Mouse (Mus musculus): ENCODE results near the gene Cd274.

Gene Cd274

DNA sequence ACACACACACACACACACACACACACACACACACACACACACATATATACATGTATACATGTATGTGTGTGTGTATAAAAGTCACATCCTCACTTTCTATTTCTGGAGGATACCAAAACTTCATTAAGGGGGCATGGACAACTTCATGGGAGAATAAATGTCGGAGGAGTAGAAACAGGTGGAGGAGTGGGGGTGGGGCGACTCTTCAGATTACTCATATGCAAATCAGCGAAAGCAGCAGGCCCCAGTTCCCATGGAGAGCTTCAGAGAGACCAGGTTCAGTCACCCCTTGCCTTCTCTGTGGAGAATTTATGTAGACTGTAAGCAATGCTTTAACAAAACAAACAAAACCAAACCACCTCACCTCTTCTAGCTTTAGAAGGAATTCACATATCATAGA is 2.1 kb upstream of the Cd274 start:
- DNase-seq = no peak

DNA sequence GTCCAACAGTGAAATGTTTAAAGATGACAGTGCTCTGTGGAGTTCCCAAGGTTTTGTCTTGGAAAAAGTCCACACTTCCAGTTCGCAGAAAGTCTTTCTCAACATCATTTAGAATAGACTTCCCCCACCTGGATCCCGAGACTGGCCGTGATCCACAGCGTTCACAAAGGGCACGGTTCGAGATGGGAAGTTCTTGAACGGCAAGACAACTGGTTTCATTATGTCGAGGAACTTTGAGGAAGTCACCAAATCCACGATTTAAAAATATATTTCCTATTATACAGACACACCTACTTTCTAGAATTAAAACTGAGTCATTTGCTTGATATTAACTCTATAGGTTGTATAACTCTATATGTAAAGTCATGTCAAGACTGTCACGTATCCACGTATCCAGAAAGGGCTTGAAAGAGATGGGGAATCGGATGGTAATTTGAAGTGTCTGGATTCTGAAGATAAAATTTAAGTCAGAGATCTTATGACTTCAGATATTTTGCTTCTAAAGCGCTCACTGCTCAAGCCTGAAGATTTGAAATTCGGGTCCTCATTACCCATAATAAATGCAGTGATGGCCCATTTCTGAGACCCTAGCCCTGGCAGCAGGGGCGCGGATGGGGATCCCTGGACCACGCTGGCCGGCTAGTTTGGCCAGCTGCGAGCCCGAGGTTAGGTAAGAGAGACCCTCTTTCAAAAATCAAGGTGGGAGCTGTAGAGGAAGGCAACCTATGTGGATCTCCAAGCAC is 858 bp upstream of the Cd274 start:
- DNase-seq = no peak

DNA sequence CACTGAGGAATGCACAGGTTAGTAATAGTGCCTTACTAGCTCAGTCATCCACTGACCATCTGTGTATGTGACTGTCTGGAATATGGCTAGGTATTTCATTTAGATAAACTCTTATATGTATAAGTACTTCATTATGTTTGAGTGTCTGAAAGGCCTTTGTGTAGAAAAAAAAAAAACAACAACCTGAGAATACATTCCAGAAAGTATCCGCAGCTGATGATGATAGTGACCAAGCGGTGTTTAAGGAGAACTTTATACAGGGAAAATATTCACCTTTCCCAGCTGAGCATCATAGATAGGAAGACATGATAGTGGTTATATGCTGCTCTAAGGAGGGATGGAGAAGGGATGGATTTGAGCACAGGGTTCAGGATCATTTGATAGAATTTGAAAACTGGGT is 786 bp downstream of the Cd274 start:
- no peak for DNase-seq

DNA sequence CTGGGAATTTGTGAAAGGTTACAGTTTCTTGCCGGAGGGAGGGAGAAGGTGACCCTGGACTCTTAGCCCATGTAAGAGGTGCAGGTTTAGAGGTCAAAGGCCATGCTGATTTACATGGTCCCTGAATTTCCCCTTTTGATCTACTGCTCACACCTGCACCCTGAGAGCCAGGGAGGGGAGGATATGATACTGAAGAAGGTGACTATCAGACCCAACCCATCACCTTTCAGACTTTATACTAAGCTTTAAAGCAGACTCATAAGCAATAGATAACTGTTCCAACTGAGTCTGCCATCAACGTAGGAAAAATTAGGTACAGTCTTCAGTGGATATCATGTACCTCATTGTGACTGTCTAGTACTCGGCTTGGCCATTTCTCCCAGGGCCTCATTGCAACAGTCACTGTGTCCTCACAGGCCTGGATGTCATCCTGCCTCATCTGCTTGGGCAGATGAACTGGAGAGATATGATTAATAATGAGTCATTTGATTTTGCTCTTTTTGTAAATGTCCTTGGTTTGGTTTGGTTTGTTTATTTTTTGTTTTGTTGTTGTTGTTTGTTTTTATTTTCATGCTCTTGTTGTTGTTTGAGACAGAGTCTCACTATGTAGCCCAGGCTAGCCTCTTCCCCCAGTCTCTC is 1.5 kb downstream of the Cd274 start:
- DNase-seq = no peak

DNA sequence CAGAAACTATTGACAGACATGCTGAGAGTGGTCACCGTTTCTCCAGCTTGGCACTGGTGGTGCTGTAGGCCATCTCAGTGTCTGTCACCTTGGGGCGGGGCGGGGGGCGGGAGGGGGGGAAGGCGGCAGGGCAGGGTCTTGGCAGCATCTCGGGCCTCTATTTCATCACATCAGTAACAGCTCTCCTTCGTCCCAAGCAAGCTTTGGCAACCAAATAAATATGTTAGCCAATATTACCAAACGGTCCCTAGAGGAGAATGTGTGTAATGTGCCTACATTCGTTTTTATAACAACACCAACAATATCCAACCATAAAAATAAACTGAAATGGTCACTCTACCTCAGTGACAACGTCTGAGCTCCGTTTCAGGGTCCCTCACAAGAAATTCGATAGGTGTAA is 2.9 kb downstream of the Cd274 start:
- DNase-seq = no peak

DNA sequence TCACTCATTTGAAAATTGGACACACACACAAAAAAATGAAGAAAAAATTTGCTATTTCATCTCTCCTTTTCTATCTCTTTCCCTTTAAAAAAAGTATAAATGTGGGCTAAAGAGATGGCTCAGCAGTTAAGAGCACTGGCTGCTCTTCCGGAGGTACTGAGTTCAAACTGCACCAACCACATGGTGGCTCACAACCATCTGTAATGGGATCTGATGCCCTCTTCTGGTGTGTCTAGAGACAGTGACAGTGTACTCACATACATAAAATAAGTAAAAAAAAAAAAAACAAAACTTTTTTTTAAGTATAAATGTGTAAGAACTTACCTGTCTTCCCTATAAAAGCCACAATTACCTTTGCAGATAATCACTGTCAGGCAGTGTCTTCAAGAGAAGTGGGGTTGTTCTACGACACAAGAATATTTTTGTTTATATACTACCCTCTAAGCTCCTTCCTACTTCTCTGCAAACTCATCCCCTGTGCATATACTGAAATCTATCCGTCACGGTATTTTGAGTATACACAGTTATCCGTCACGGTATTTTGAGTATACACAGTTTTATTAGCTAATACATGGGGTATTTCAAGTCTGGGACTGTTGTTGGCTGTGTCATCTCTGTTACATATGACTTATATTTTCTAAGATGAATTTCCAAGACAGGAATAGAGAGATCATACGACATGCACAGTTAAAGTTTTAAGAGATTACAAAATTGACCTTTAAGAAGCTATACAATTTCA is 3.5 kb downstream of the Cd274 start:
- no peak for DNase-seq

DNA sequence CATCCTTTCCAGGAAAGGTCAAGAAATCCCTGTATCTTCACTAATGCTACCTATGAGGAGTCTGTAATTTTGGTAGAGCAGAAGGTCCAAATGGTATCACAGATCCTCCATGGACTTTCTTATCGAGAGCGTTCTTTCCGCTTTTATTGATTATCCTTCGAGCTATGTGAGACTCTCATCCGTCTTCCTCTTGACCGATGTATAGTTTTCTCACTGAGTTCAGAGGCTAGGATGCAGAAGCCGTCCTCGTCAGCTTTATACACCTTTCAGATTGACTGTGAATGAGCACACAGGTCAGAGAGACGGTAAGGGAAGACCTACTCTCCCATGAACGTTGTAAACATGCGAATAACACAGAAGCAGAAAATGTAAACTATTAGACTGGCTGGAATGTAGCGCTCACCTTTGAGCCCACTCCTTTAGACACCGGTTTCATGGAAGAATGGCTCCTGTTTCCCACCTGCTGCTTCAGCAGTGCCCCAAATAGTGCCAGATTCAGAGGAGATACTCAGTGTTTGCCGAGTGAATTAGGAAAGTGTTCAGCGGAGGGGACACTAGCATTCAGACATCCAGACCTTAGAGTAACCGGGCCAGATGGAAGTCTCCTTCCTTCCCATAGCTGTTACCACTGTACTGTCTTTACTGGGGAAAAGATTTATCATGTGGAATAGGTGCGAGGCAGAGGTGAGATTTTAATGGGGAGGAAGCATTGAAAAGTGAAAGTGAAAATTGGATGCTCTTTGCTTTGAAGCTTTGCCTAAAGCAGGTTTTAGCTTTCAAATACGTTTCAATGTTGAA is 4.2 kb downstream of the Cd274 start:
- DNase-seq = no peak

DNA sequence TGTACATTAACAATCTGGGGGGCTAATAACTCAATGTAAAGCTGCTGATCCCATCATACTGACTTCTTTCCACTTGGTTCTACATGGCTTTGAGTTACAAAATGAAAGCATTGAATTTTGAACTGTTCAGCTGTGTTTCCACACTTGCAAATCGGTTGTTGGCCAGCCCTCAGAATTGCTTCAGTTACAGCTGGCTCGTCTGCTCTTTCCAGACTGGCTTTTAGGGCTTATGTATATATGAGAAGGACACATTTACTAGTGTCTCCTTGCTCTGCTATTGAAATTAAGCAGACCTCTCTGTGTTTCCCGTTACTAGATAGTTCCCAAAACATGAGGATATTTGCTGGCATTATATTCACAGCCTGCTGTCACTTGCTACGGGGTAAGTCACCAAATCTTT is 4.9 kb downstream of the Cd274 start:
- DNase-seq = no peak

DNA sequence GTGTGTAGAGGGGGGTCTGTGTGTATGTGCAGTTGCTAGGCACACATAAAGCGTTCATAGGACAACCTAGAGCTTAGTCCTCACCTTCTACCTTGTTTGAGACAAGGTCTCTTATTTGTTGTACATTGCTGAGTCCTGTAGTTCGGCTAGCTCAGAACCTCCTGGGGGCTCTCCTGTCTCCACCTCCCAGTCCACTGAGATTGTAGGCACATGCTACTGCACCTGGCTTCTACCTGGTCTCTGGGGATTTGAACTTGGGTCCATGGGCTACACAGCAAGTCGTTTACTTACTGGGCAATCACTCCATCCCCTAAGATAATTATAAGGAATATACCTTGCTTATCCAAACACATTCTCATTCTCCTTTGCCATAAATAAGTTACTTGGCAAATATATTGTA is 5.4 kb downstream of the Cd274 start:
- DNase-seq = no peak

DNA sequence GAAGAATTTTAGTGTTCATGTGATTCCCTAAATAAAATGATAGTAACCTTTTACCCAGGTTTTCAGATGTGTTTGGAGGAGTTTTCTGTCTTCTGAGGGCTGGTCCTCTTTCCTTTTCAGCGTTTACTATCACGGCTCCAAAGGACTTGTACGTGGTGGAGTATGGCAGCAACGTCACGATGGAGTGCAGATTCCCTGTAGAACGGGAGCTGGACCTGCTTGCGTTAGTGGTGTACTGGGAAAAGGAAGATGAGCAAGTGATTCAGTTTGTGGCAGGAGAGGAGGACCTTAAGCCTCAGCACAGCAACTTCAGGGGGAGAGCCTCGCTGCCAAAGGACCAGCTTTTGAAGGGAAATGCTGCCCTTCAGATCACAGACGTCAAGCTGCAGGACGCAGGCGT is 6.2 kb downstream of the Cd274 start:
- no peak for DNase-seq

DNA sequence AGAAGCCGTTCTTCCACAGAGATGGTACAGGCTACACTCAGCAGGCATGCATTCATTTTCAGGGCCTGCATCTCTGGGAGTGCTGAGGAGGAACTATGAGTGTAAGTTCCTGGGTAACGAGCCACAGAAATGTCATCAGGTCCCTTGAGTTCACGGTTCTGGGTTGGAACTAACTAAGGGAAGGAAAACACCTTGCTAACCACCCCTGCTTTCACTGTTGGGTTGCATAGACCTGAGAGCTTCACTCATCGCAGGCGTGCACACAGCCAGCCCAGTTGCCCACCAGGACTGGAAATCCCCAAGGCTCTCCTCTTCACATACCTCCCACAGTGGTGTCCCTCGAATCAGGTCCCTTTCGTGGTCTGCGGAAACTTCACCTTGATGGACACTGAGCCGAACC is 7.7 kb downstream of the Cd274 start:
- DNase-seq = no peak

DNA sequence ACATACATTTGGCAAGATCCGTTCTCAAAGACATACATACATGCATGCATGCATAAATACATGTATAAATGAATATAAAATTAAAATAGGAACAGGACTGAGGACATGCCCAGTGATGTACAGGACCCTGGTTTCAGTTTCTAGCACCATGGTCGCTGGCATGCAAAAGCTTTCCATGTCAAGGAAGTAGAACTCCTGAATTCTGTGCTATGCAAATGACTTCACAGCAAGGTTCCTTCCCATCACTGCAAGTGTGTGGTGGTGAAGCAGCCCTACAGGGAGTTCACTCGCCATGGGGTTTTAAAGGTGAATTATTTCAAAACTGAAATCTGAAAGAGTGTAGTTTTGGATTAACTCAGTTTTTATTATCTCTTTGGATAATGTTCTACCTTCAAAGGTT is 9.1 kb downstream of the Cd274 start:
- DNase-seq = no peak

DNA sequence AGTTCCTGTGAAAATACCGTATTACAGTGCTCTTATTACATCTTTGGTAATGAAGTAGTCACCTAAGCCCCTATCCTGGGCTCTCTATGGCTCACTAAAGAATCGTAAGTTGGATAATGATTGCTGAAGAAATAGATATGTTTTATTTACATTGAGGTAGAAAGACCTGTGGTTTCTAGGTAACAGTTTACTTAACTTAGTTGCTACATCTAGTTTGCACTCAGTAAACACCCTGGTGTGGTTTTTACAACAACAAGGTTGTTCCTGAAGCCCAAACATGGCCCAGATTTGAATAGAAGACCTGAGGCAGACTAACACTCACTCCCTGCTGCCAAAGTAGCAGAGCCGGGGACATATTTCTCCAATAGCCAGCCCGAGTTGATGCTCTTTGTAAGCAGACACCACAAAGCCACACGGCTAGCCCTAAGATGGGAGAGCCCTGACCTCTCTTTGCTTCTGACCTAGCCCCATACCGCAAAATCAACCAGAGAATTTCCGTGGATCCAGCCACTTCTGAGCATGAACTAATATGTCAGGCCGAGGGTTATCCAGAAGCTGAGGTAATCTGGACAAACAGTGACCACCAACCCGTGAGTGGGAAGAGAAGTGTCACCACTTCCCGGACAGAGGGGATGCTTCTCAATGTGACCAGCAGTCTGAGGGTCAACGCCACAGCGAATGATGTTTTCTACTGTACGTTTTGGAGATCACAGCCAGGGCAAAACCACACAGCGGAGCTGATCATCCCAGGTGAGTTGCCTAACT is 12.8 kb downstream of the Cd274 start:
- no peak for DNase-seq

DNA sequence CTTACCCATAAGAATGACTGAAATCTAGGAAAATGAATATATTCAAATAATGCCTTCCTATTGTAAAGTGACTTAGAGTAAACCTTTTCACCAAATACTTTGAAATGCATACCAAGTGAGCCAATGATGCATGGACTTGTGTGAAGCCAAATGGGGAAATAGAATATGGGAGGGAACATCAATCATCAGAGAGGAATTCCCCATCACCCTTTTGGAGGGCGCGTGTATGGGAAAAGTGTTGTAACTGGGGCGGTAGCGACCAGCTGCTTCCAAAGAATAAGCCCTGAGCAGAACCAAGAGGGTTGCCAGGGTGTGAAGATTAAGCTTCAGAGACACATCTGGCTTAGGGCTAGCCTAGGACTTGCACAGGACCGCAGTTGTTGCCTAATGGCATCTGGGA is 16.1 kb downstream of the Cd274 start:
- no peak for DNase-seq

DNA sequence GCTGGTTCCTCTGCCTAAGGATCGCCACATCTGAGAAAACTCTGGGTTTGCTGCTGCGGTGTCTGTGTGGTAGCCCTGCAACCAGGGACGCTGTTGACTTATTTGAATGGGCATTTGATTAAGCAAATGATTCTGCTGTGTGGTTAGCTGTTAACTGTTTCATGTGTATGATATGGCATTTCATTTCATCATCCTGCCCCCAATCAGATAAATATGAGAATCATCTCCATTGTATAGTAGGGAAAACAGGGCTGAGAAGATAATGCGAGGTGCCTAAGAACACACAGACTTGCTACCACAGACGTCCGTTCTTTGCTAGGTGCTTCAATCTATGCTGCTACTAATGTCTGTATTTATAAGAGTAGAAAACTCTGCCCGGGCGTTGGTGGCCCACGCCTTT is 17.2 kb downstream of the Cd274 start:
- DNase-seq = no peak

DNA sequence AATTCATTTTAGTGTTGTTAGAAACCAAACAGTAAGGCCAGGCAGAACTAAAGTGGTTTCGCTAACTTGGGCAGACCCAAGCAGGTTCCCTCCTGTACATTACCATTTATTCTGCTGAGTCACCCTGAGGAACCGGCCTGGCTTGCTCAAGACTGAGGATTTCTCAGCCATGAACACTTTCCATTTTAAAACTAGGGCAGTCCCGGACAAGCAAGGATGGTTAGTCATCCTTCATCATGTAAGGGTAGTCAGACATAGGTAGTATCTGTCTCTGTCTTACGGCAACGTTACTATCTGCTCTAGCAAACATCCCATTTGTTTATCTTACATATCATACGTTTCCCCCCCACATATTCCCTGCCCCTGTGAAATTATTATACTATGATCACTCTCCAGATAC is 17.7 kb downstream of the Cd274 start:
- no peak for DNase-seq

DNA sequence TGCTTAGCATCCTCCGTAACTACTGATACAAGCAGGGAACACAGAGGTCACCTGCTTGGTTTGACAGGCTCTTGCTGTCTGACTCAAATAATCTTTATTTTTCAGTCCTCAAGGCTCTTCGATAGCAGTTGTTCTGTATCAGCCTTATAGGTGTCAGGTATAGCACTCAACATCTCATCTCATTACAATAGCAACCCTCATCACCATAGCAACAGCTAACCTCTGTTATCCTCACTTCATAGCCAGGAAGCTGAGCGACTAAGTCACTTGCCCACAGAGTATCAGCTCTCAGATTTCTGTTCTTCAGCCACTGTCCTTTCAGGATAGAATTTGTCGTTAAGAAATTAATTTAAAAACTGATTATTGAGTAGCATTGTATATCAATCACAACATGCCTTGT is 18.6 kb downstream of the Cd274 start:
- no peak for DNase-seq

DNA sequence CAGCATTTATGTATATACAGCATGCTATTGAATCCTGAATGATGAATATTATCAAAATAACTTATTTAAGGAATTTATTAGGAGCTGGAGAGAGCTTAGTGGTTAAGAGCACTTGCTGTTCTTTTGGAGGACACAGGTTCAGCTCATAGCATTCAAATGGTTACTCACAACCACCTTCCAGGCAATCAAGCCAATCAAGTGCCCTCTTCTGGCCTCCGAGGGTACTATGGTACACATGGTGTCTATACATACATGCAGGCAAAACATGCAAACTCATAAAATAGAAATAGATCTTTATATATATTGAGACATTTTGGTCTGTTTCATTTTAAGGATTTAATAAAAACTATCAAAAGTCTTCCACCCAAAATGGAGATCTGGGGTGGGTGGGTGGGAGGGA is 21.6 kb downstream of the Cd274 start:
- no peak for DNase-seq

DNA sequence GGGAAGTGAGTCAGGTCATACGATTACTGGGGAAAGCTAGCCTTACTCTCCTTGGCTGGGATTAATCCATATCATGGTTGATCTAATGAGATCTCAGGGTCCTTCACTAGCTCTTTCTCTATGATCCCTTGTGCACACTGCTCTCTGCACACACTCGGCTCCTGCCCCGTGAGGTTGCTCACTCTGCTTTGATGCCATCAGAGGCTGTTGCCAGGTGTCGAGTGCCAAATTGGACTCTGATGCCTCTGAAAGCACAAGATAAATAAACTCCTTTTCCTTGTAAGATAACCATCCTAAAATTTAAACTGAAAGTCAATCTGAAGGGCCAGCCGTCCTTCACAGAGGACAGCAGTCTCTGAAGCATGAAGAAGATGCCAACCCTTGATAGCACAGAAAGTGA is 23.2 kb downstream of the Cd274 start:
- DNase-seq = no peak

DNA sequence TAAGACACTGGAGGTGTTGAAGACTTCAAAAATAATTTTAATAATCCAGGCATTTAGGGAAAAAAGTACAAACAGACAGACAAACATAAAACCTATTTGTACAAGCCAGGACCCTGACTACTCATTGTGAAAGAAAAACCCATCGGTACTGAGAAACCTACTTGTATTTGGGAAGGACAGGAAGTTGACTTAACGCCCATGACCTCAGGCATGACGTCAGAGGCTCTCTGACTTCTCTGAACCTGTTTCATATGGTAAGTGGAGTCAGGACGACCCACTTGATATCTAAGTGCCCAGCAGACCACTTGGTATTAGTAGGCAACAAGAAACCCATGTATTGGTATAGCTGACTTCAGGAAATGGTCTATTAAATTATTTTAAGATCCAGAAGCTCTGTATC is 24.0 kb downstream of the Cd274 start:
- DNase-seq = no peak

DNA sequence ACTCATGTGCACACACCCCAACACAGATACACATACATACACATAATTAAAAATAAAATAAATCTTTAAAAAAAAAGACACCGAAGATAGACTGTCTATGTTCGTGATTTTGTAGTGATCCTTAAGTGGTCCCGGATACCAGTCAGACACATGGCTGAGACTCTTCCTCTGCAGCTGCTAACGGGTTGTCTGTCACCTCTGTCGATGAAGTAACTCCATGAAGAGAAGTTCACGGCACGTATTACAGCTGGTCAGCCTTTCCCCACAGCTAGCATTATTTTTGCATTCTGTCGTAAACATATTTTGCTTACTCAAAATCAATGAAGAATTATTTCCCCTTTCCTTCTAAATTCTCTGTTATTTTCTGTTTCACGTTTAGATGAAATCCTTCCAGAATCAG is 26.1 kb downstream of the Cd274 start:
- no peak for DNase-seq

DNA sequence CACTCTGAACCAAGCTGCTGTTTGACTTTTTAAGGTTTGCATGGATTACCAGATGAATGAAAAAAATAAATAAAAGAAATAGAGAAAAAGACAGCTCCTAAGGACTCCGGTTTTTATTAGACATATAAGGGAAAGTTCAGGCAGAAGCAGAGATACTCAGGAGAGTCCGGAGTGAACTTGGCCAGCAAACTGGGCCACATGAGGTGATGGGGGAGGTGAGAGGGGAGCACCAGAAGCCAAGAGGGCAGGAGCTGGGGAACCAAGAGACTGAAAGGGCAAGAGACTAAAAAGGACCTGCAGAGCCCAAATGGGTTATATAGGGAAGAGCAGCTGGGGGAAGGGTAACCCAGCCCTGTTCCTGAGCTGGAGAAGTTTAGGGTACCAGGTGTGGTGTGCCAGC is 27.5 kb downstream of the Cd274 start:
- DNase-seq = no peak

DNA sequence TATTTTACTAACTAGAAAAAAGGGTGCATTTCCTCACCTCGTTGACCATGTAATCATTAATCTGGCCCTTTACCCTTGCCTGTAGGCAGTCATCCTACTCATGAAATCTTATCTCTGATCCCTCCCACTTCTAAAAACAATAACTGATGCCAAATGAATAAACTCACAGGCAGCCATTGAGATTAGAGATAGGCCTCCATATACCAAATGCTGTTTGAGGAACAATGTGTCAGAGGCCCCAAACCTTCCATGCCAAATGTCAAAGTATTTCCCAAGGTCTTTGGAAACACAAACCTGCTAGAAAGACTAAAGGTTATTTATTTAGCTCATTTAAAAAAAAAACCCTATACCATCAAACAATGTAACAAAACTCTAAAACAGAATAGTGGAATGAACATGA is 29.1 kb downstream of the Cd274 start:
- DNase-seq = no peak
